Mouse (Mus musculus) embryo, embryonic 10.5 days (tissue): ENCODE measurements around the gene Pcca.

Experiments used
- DNase-seq: peaks from one replicate; pipeline ENCODE4 v3.0.0-alpha.2; 2015; ENCODE audit warnings: low spot score

The Pcca gene

DNA sequence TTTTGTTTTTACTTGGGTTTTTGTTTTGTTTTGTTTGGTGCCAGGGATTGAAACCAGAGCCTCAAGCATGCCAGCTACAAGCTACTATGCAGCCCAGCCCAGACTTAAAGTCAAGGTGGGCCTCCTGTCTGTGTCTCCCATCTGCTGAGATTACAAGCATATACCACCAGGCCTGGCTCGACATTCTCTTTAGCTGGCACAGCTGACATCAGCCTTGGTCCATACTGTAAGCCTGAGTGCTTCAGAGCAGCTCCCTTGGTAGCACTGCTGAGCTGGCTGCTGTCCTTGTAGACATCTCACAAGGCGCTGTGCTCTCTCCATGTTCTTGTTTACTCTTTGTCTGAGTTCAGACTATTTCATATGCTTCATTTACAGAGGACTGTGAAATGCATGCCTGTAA lies 302.9 kb downstream of the Pcca start:
- no peak for DNase-seq

DNA sequence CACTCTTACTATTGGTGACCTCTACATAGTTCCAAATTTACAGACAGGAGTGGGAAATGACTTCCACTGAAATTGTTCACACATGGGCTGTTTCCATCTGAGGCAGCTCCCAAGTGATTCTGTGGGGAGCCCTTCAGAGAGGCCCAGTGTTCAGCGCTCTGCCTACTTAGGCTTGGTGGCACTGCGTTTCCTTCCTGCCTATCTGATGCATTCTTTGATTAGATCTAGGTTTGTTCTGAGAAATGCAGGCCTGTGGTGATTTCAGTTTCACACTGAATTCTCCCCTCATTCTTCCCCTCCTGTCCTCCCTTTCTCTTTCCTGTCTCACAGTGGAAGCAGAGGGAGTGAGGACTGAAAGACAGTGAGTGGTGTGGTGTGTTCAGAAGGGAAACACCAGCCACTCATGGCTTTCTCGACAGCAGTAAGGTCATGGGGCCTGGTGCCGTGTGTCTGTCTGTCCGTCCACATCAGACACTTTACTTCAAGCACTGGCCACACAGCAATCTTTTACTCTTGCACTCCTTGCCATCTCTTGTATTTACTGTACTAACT lies 318.5 kb downstream of the Pcca start:
- DNase-seq = no peak

DNA sequence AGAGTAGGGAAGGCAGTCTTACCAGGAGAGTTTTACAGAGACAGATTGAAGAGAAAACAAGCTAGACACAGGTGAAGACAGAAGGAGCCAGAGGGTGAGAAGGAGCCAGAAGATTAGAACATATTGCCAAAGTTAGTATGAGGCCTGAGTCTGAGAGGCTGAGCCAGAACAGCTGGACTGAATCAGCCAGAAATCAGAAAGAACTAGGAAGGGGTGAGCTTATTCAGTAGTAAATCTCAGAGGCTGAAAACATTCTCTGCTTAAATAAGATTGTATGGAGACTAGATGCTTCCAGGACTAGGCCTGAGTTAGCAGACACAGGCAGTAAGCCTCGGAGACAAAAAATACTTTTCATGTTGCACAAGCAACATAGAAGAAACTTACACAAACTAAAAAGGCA lies 325.7 kb downstream of the Pcca start:
- no peak for DNase-seq

DNA sequence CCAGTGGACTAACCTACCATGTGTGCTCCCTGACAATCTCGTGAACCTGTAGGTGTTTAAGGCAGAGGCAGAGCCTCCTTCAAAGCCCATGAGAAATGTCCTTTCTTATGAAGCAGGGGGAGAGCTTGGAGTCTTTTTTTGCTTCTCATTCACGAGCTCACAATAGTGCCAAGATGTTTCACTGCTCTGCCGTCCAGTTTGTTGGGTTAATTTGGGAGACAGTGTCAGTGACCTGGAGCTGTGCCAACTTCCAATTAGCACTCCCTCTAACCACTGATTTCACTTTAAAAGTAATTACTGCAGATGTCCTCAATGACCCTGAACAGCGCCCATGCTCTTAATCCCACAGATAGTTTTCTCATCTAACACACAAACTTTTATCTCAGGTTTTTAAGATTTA lies 328.5 kb downstream of the Pcca start:
- DNase-seq = no peak

DNA sequence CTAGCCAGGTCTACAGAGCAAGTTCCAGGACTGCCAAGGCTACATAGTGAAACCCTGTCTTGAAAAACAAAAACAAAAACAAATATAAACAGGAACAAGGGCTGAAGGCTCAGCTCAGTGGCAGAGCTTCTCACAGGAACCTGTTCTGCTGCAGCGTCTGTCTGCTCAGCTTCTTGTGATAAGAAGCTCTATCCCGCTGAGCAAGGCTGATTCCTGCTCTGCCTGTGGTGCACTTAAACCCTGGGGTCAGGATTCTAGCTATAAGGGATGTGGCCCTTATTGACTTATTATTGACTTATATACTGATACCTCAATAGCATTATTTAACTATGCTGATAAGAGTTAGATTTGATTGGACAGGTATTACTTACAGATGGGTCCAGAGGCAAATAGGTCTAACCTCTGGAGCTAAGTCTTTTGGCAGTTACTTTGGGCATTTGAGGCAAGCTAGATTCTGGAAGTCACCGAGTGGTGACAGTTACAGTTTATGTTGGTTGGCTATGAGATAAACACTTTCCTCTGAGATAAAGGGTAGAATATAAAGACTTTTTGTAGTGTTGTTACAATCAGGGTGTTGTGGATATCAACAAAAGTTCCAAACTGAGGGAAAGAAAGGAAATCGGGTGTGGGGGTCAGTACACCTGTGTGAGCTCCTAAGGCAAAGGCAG lies 331.5 kb downstream of the Pcca start:
- no peak for DNase-seq

DNA sequence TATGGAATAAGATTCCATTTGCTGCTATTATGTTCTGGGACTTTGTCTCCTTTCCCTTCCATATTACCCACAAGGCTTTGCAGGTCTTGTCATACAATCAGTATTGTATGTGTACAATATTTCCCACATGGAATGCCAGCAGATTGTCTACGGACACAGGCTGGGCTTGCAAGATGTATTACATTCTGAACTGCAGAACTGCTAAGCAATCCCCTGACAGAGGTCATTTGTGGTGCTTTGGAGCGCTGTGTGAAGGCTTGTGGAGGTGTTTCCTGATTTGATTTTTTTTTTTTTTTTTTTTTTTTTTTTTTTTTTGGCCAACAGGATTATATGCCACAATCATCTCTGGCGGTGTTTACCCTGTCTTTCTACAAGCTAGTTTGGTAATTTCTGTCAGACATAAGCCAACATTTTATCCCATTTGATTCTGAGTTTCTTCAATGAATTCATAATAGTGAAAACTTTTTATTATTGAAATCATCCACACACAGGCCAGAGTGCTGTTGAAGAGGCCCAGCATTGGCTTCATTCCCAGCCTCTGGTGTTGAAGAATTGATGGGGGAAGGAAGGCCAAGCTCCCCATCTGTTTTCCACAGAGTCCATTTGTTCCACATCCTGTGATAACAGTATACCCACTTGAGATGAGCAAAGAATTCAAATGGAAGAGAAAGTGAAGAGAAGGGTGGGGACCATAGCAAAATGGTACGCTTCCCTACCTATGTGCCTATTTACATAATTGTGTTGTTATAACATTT lies 333.6 kb downstream of the Pcca start:
- no peak for DNase-seq

DNA sequence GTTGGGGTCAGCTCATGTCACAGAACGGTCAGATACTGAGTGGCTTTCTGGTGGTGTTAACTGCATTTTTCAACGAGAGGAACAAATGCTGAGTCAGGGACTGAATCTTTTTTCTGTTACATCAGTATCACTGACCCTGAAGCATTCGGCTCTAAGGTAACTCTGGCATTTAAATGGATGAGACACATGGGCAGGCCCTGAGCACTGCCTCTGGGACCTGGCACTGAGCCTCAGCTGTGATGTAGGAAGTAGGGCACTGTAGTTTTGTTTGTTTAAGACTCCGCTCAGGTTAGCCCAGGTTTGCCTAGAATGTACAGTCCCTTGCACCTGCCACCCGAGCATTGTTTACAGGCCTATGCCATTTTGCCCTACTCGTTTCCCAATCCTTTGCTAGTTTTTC lies 335.7 kb downstream of the Pcca start:
- no peak for DNase-seq

DNA sequence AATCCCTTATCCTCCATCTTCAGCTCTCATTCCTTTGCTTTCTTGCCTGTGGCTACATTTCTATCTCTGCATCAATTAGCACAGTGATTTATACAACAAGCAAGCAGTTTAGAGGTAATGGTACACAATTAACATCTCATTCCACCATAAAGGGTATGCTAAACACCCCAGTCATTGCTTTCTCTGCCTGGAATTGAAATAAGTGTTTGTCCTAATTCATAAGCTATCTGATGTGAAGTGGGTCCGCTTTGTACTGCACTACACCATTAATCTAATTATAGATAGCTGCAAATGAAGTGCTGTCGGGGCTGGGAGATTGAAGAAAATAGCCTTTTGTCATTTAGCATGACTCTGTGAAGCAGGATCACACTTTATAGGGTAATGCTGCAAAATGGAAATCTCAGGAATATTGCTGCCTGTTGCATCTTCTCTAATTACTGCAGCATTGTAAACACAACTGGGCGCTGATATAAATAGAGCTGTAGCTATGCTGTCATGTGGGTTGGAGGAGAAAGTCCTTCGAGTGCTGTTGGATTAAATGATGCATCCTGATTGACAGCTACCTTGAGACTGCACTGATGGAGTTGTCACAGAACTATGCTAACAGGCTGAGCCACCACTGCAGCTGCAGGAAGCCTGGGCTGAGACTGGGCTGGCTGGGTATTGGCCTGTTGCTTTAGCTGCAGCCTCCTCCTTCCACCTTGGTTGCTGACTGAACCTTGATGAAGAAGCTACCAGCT lies 337.9 kb downstream of the Pcca start:
- no peak for DNase-seq

DNA sequence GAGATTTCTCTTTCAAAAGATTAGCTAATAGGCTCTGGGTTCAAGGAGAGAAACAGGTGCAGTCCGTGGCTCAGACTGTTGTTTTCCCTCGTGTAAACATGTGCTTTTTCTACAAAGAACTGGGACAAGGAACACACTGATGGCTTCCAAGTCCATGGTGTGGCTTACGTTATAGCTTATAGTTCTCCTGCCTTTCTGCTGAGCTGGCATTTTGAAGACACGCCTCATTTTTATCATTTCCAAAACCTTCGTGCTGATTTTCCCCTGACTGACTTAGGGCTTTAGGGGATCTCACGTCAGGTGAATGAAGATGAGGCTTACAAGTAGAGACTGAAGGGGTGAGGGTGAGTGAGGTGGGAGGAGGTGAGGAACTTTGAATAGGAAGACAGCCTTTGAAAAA lies 338.5 kb downstream of the Pcca start:
- no peak for DNase-seq

DNA sequence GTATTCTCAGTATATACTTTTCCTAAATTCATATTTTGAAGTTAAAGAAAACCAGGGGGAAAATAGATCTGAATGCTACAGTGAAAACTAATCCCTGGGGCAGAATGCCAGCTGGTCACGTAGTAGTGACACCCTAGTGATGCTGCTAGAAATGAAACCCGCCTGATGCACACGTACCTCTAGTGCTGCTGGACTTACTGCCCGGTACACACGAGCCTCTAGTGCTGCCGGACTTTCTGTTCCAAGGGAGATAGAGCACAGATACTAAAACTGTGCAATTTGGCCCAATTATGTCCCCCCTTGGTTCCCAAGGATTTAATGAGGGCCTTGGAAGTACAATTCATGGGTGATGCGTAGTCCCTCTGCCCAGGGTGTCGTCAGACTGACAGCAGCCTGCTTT lies 340.9 kb downstream of the Pcca start:
- DNase-seq = no peak

DNA sequence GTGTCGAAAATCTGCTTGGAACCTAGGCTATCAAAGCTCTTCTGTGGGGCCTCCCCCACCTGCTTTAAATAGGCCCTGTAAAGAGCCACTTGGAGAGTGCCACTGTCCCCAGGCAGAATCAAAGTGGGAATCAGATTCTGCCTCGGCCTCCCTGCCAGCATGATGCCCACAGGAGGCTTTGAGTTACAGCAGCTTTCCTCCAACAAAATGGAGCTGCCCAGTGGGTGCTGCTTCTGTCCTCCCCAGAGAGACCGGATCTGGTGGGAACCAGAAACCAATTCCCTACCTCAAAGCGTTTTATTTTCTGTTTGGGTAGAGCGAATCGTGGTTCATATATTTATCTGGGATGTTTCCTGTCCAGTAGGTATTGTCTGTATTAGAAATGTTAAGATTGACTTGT lies 341.5 kb downstream of the Pcca start:
- DNase-seq = no peak

DNA sequence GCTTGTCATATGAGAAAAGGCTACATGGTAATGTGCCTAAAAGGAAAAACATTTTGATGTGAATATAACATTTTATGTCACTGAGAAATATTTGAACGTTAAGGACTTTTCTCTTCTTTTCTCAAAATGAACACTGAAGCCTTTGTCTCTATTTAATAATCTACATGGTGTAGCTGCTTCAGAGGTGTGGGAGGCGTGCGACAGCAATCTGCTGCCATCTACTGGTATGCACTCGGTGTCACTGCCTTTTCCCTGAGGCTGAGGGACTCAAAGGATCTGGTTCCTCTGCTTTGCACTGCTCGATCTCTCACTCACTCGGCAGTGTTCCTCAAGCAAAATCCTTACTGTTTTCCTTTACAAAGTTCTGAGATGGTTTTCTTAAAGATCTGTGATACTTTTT lies 342.0 kb downstream of the Pcca start:
- peak; percentile 89 for DNase-seq

DNA sequence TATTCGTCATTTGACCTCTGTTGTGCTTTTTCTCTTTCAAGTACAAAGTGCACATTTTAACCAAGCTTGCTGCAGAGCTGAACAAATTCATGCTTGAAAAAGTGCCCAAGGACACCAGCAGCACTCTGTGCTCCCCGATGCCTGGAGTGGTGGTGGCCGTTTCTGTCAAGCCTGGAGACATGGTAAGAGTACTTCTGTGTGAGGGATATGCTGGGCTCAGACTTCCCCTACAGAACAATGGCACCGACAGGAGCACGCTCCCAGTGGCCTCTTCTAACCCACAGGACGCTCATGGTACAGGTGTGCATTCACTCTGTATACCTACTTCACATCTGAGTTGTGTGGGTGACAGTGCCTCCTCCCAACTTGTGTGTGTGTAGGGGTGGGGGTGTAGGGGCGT lies 342.6 kb downstream of the Pcca start:
- no peak for DNase-seq

DNA sequence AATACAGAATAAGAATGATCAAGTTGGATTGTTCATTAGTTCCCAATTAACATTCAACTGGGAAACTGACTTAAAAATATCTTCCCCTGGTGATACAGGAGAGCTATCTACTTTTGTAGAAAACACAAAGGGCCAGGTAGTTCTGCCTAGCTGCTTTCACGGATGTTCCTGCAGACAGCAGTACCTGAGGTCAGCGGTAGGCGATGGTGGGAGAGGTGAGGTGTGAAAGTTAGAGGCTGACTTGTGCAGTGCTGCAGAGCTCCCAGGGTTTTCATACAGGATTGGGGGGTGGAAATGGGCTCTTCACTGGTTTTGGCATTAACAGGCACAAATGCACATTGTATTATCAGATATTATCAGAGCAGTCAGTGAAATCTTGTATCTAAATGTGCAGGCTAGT lies 343.7 kb downstream of the Pcca start:
- no peak for DNase-seq

DNA sequence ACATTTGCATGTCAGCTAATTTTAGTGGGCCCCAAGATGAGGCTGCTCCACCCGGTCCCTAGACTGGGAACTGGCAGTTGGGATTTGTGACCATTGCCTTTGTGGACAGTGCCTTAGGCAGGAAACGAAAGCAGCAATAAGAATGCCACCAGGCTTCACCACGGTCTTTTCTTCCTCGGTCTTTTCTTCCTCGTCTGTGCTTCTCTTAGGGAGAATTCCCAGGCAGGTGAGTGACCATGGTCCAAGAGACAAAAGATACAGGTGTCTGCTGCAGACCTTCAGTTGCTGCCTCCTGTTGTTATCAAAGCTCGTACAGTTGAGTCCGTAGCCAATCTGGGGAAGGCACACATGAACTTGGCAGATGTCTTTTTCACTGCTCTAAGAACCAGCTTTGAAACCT lies 346.2 kb downstream of the Pcca start:
- DNase-seq = no peak

DNA sequence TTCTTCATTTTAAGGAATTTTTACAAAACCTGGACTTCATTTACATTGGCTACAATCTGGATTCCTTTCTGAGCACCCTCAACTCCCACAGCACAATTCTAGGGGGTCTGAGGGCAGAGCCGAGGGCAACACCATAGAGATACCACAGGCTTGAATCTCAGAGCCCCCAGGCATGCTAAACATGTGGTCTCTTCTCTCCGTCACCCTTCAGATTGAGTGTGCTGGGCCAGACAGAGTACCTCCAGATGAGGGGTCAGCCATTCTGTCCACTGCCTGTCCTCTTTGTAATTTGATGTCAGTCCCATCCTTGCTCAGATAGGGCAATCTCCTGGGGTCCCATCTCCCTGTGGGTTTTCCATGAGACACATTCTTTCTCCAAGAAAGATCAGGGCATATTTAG lies 347.6 kb downstream of the Pcca start:
- no peak for DNase-seq

DNA sequence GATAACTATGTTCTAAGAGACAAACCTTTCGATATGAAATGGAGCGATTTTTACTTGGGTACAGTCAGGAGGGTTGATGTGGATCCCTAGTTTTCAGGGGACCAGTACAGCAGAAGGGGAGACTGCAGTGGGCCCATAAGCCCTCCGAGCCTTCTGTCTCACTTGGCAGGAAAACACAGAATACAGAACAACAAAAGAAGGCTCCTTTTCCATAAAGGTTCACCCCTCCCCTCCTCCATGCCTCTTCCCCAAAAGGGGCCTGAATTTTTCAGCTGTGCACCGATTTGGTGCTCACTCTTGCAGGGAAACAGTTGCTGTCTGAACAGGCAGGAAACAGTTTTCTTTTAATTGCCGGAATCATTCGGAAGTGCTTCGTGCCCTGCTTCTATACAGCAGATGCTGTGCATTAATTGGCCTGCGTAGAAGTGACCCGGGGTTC lies 348.1 kb downstream of the Pcca start:
- DNase-seq = no peak

DNA sequence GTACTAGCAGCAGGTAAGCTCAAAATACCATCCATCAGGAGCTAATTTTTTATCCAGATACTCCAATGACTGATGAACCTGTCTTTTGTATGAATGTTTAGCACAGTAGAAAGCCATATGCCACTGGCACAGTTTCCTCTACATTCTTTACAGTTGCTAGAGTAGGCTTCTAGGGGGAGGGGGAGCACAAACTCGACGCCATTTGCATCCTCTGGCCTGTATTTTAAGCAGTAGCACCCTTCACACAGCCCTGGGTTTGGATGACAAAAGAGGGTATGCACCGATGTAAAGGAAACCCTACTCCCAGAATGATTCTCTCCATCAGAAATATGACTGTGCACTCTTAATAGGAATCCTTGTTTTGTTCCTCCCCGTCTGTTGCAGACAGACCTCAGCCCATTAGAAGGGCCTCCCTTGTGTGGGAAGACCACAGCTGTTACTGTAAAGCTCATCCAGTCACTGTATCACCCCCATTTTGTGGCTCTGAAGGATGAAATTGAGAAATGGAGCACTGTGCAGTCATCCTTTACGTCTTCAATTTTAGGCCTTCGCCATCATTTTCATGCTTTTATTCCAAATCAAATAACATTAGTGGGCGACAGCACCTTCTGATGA lies 348.8 kb downstream of the Pcca start:
- no peak for DNase-seq

DNA sequence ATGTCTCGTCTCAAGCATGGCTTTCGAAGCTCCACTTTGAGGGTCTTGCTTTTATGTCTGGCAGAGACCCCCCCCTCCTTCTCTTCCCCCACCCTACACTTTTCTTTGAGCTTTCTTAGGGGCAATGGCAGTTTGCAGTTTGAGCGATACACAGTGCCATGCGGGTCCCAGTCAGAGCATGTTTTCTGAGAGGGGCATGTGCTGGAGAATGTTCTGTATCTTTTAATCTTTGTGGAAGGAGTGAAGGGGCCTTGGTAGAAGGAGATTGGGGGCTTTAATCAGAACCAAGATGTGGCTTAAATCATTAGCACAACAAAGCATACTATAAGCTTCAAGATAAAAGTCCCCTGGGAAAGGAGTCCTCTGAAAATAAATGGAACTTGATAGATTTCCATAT lies 349.3 kb downstream of the Pcca start:
- DNase-seq = no peak

DNA sequence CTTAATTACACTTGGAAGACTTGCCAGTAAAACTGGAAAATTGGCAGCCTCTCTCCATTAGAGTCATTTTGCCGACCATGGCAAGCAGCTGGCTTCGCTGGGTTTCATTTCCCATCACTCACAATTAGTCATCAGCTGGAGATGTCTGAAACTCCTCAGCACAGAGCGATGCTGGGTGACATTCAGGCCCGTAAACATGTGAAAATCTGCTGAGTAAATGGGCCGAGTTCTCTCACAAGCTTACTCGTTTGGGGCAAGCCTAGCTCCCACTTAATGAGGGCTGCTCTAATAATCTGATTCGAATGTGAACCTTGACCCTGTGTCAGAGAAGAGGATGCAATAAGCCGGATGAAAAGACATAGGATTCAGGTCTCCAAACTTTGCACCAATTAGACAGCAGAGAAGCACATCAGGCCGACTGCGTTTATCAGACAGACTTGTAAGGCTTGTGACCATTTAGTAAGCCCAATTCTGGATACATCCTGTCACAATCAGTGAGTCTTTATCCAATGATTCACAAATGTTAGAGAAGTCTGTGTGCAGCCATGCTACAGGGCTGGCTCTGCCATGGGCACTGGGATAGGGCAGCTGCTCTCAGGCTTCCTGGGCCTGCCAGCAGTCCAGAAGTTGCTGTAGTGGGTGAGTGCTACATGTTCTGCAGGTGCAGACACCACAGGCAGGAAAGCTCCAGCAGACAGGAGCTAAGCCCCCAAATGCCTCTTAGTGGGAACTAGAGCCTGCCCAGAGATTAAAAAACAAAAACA lies 349.9 kb downstream of the Pcca start:
- DNase-seq = no peak

DNA sequence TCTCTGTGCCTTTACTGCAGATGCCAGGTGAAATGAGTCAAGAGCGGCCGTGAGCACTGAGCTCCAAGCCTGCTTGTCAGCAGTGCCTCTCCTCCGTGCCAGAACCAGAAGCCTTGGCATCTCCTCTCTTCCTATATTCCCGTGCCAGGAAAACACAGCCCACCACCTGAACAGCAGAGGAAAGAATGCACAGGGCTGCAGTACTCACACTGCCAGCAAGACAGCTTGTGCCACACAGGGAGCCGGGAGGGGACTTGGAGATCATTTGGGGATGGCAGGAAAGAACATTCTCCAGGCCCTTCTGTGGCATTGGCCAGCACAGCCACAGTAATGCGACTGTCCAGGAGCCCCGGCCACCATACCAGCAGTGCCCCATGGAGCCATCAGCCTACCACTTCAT lies 351.8 kb downstream of the Pcca start:
- no peak for DNase-seq

DNA sequence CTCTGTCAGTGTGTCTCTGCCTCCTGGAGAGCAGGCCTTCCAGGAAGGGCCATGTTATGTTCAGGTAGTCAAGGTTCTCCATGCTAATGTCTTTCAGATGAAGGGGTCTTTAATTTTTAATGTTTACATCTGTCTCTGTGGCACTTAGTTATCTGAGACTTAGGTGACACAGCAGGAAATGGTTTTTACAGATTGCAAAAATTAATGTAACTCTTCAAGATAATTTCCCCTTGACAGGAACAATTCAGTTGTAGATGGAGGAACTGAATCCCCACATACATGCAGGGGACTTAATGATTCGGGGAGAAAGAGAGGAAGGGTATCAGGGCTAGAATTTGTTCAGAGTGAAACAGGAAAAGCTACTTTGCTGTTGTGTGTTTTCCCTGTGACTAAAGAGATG lies 353.2 kb downstream of the Pcca start:
- DNase-seq = no peak
